Mouse (Mus musculus): ENCODE data around the gene Chchd5.

The Chchd5 gene

GRCm38 (mm10) chr2:129129412-129129929 is at the start of gene Chchd5:
Gene Chchd5, plus strand, starts transcription at chr2:129129700.
- DNase-seq (ENCODE audit: low read depth, low spot score): peak; percentile 96

GRCm38 (mm10) chr2:129081097-129081496 is 48.4 kb upstream of the Chchd5 start:
- DNase-seq (ENCODE audit: low read depth, low spot score): no peak

- DNase-seq (ENCODE audit: low read depth, low spot score): no peak
Observed at GRCm38 (mm10) chr2:129083514-129083913, 46.0 kb upstream of the Chchd5 start.

- no peak for DNase-seq (ENCODE audit: low read depth, low spot score)
Observed at GRCm38 (mm10) chr2:129084959-129085358, 44.5 kb upstream of the Chchd5 start.

- DNase-seq (ENCODE audit: low read depth, low spot score): no peak
Observed at GRCm38 (mm10) chr2:129087520-129087919, 42.0 kb upstream of the Chchd5 start.

GRCm38 (mm10) chr2:129090370-129090769 is 39.1 kb upstream of the Chchd5 start:
- no peak for DNase-seq (ENCODE audit: low read depth, low spot score)

GRCm38 (mm10) chr2:129092810-129093209 is 36.7 kb upstream of the Chchd5 start:
- DNase-seq (ENCODE audit: low read depth, low spot score): peak; percentile 15

- DNase-seq (ENCODE audit: low read depth, low spot score): no peak
Observed at GRCm38 (mm10) chr2:129093926-129094724, 35.4 kb upstream of the Chchd5 start.

GRCm38 (mm10) chr2:129100784-129101310 is 28.7 kb upstream of the Chchd5 start, which contains the start of gene Polr1b:
Gene Polr1b, plus strand, starts transcription at chr2:129100995.
- peak; percentile 88 for DNase-seq (ENCODE audit: low read depth, low spot score)

- DNase-seq (ENCODE audit: low read depth, low spot score): no peak
Observed at GRCm38 (mm10) chr2:129112924-129113323, 16.6 kb upstream of the Chchd5 start.

- peak; percentile 21 for DNase-seq (ENCODE audit: low read depth, low spot score)
Observed at GRCm38 (mm10) chr2:129115706-129116367, 13.7 kb upstream of the Chchd5 start.

- DNase-seq (ENCODE audit: low read depth, low spot score): no peak
Observed at GRCm38 (mm10) chr2:129116368-129116739, 13.1 kb upstream of the Chchd5 start.

GRCm38 (mm10) chr2:129118061-129118460 is 11.4 kb upstream of the Chchd5 start:
- DNase-seq (ENCODE audit: low read depth, low spot score): no peak

- DNase-seq (ENCODE audit: low read depth, low spot score): no peak
Observed at GRCm38 (mm10) chr2:129121986-129122385, 7.5 kb upstream of the Chchd5 start.

GRCm38 (mm10) chr2:129129987-129130545 is 566 bp downstream of the Chchd5 start:
- no peak for DNase-seq (ENCODE audit: low read depth, low spot score)

- DNase-seq (ENCODE audit: low read depth, low spot score): no peak
Observed at GRCm38 (mm10) chr2:129130776-129131175, 1.3 kb downstream of the Chchd5 start.

GRCm38 (mm10) chr2:129132231-129132630 is 2.7 kb downstream of the Chchd5 start:
- no peak for DNase-seq (ENCODE audit: low read depth, low spot score)

GRCm38 (mm10) chr2:129133006-129133805 is 3.7 kb downstream of the Chchd5 start:
- no peak for DNase-seq (ENCODE audit: low read depth, low spot score)

- no peak for DNase-seq (ENCODE audit: low read depth, low spot score)
Observed at GRCm38 (mm10) chr2:129139906-129140305, 10.4 kb downstream of the Chchd5 start.

- DNase-seq (ENCODE audit: low read depth, low spot score): no peak
Observed at GRCm38 (mm10) chr2:129148836-129149235, 19.3 kb downstream of the Chchd5 start.

GRCm38 (mm10) chr2:129150386-129150785 is 20.9 kb downstream of the Chchd5 start:
- DNase-seq (ENCODE audit: low read depth, low spot score): no peak
